Mouse (Mus musculus): ENCODE measurements around the gene Grm1.

DNA sequence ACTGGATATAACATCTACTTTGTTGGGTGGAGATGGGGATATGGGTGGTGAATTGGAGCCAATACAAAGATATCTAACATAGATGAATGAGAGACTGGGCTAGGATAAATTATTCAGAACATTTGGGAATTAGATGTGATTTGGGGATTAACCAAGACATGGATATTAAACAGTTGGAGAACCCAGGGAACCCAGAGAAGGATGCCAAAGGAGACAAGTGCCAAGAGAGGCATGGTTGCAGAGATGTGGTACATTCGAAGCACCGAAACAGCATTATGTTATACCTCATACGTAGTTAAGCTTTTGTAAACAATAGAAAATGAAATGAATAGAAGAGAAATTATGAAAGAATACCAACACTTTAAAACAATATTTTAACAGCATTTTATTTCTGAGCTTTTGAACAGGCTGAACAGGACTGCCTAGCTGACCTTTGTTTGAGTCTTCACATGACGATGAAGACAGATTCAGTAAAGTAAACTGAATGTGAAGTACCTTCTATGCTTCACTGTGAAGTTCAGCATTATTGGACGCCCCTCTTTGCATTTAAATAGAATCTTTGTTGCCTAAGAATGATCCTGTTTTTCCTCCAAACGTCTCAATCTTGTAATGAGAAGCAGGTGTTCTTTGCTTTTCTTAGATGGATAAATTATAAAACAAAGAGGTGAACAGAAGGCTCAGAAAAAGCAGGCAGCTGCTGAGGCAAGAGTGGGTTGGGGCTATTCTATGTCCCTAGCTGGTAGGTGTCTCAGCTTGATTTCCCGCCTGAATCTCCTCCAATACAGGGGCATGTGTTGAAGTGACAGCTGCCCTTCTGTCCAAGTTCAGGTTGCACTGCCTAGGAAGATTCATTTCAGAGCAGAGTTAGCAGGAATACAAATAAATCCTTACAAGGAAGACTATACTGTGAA, 234.5 kb downstream of the Grm1 start:
- TF ChIP-seq CTCF (IDR thresholded peaks at IDR 0.05; ENCODE audit: low read depth, low read length): no peak
- TF ChIP-seq GATA2 (IDR thresholded peaks at IDR 0.05; ENCODE audit: borderline replicate concordance, low read depth, low read length): no peak
- no peak for TF ChIP-seq POLR2AphosphoS5 (IDR thresholded peaks at IDR 0.05; ENCODE audit: insufficient replicate concordance, low read depth, low read length)
- TF ChIP-seq GATA1 (IDR thresholded peaks at IDR 0.05; ENCODE audit: borderline replicate concordance, low read length): no peak
- TF ChIP-seq TAL1 (conservative IDR thresholded peaks at IDR 0.05; ENCODE audit: low read depth, low read length): no peak
